Mouse (Mus musculus) ES-E14 (cell line): ENCODE measurements at regions not wholly inside any gene's neighbourhood (a gene's known extent, or its start where the extent isn't known, plus 50 kb on each side); places are given as distances from the start of the nearest gene placed in this dataset.

Experiments used
- DNase-seq: peaks from one replicate; pipeline ENCODE4 v3.0.0-alpha.2; 2013; ENCODE audit warnings: low read depth, low spot score
- H3K27ac ChIP-seq: 2 replicates; pipeline ENCODE4 v1.5.1; 2012; ENCODE audit warnings: low read depth, mild to moderate bottlenecking, low read length, moderate library complexity, mixed read lengths; ENCODE audit not compliant: poor library complexity, insufficient read depth, severe bottlenecking
- H3K36me3 ChIP-seq: 2 replicates; pipeline ENCODE4 v1.6.1; 2012; ENCODE audit warnings: mild to moderate bottlenecking, low read length, moderate library complexity, mixed read lengths; ENCODE audit not compliant: control insufficient read depth, poor library complexity, insufficient read depth, severe bottlenecking
- H3K4me1 ChIP-seq, 2 experiments: fragments of 150-350 bp in 1 of 2; sonication (generic) in 1 of 2; 2 replicates each; pipeline ENCODE4 v1.6.1; 2012; ENCODE audit warnings: low read length in 2 of 2, mild to moderate bottlenecking in 1 of 2, mixed read lengths in 1 of 2; ENCODE audit not compliant: control insufficient read depth in 2 of 2, insufficient read depth in 2 of 2, poor library complexity in 1 of 2
- H3K4me3 ChIP-seq, 2 experiments: fragments of 150-350 bp in 1 of 2; sonication (generic) in 1 of 2; 2 replicates each; pipeline ENCODE4 v1.5.1; 2012; ENCODE audit warnings: low read length in 2 of 2, low read depth in 1 of 2, mild to moderate bottlenecking in 1 of 2, mixed read lengths in 1 of 2; ENCODE audit not compliant: insufficient read depth in 1 of 2, poor library complexity in 1 of 2, severe bottlenecking in 1 of 2
- H3K9ac ChIP-seq: 2 replicates; pipeline ENCODE4 v1.6.1; 2012; ENCODE audit warnings: low read depth, mild to moderate bottlenecking, low read length, mixed read lengths; ENCODE audit not compliant: poor library complexity, insufficient read depth, severe bottlenecking
- H3K9me3 ChIP-seq: fragments of 150-350 bp; sonication (generic); 2 replicates; pipeline ENCODE4 v1.6.1; 2012; ENCODE audit warnings: low read depth, mild to moderate bottlenecking, low read length; ENCODE audit not compliant: control insufficient read depth, insufficient read depth
- CHD2 ChIP-seq: IDR thresholded peaks from 2 replicates; pipeline ENCODE4 v1.6.1; 2014; ENCODE audit warnings: mild to moderate bottlenecking, low read depth, low read length, inconsistent platforms
- HCFC1 ChIP-seq: IDR thresholded peaks from 2 replicates; pipeline ENCODE4 v1.6.1; 2012; ENCODE audit warnings: low read length, inconsistent platforms, borderline replicate concordance; ENCODE audit not compliant: insufficient read depth
- MAFK ChIP-seq: IDR thresholded peaks from 2 replicates; pipeline ENCODE4 v1.6.1; 2014; ENCODE audit warnings: mild to moderate bottlenecking, low read depth, low read length, inconsistent platforms; ENCODE audit not compliant: insufficient read depth
- ZC3H11A ChIP-seq: IDR thresholded peaks from 2 replicates; pipeline ENCODE4 v1.6.1; 2012; ENCODE audit warnings: low read depth, mild to moderate bottlenecking, inconsistent platforms, low read length, borderline replicate concordance
- ZNF384 ChIP-seq: IDR thresholded peaks from 2 replicates; pipeline ENCODE4 v1.6.1; 2012; ENCODE audit warnings: low read depth, low read length, inconsistent platforms
- in situ Hi-C, 2 experiments: fragments of 600-800 bp; cut with MboI; formaldehyde crosslinking; loops; one replicate each; pipeline ENCODE4 v1.15.1; 2025; ENCODE audit warnings: low sequenced_read_pairs in 2 of 2, inconsistent platforms in 1 of 2; ENCODE audit not compliant: unreplicated experiment in 2 of 2

GRCm38 (mm10) chr17:14610791-14611522 lies 83.1 kb downstream of the Thbs2 start:
- TF ChIP-seq ZC3H11A (no peak), CHD2 (no peak), HCFC1 (no peak), MAFK (no peak), ZNF384 (no peak)
- Histone ChIP-seq H3K4me1 (no peaks in the 10 kb centered on the region), H3K27ac (no peak overlapping the region), H3K4me3 (no peak overlapping the region), H3K9ac (no peak overlapping the region), H3K36me3 (no peaks in the 10 kb centered on the region), H3K9me3 (no peaks in the 10 kb centered on the region; the same call in 1 of the 2 replicates)
- in situ Hi-C loops: no loop called here
- no peak for DNase-seq

GRCm38 (mm10) chr17:14608845-14609244 lies 85.2 kb downstream of the Thbs2 start:
- no peaks in the 10 kb centered on the region; the same call in 1 of the 2 replicates for H3K9me3 ChIP-seq
- no peaks in the 10 kb centered on the region for H3K36me3 ChIP-seq
- in situ Hi-C loops: no loop called here
- H3K27ac ChIP-seq: no peak overlapping the region
- no peaks in the 10 kb centered on the region for H3K4me1 ChIP-seq
- no peak overlapping the region for H3K9ac ChIP-seq
- DNase-seq: no peak
- TF ChIP-seq MAFK (no peak), ZC3H11A (no peak), ZNF384 (no peak), HCFC1 (no peak), CHD2 (no peak)
- no peak overlapping the region for H3K4me3 ChIP-seq

- DNase-seq: no peak
- no peak overlapping the region for H3K4me3 ChIP-seq
- no peak overlapping the region for H3K9ac ChIP-seq
- H3K9me3 ChIP-seq: no peaks in the 10 kb centered on the region; the same call in 1 of the 2 replicates
- in situ Hi-C loops: no loop called here
- no peaks in the 10 kb centered on the region for H3K4me1 ChIP-seq
- no peaks in the 10 kb centered on the region for H3K36me3 ChIP-seq
- H3K27ac ChIP-seq: no peak overlapping the region
- no peak for TF ChIP-seq MAFK
- TF ChIP-seq CHD2: no peak
- no peak for TF ChIP-seq ZC3H11A
- TF ChIP-seq ZNF384: no peak
- TF ChIP-seq HCFC1: no peak
Measured at GRCm38 (mm10) chr17:14606356-14606989, 87.6 kb downstream of the Thbs2 start.

GRCm38 (mm10) chr17:14599681-14600080 lies 94.4 kb downstream of the Thbs2 start:
- no peak overlapping the region for H3K27ac ChIP-seq
- in situ Hi-C loops: no loop called here
- DNase-seq: no peak

More at GRCm38 (mm10) chr17:14599681-14600080, 94.4 kb downstream of the Thbs2 start:
- Histone ChIP-seq H3K4me3 (no peak overlapping the region), H3K9ac (no peak overlapping the region), H3K9me3 (no peaks in the 10 kb centered on the region), H3K4me1 (no peaks in the 10 kb centered on the region), H3K36me3 (no peaks in the 10 kb centered on the region)
- TF ChIP-seq ZC3H11A: no peak
- no peak for TF ChIP-seq HCFC1
- TF ChIP-seq CHD2: no peak
- TF ChIP-seq ZNF384: no peak
- no peak for TF ChIP-seq MAFK
